Mouse (Mus musculus): Measurements from ENCODE around the gene Gjc1. TPM values are rescaled to one million over a fixed set of nuclear protein-coding genes. Genes with fewer than 3 reads are reported as not detected.

Gene Gjc1
- polyA plus RNA-seq, 1 experiment from 2014 or later: 56.6 TPM

DNA sequence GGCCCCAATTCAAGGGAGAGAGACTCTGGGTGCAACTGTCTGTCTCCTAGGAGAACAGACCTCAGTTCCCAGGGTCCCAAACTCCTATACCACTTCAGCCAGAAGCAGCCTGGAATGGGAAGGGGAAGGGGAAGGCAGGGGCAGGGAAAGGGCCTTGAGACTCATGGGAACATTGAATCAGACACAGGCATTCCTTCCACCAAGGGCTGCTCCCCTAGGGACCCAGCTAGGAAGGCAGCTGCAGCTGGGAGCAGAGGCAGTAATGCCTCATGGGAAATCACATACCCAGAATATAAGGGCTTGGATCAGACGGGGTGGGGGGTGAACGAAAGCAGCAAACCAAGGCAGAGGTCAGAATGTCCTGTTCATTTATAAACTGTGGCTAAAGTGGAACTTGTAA is 18.6 kb upstream of the Gjc1 start:
- Histone ChIP-seq H3K4me2 (no peak overlapping the region), H3K36me3 (ENCODE audit: control insufficient read depth, insufficient read depth, low read length) (peaks cover 27% of the 10 kb centered on the region), H3K4me1 (ENCODE audit: control insufficient read depth, insufficient read depth, low read length) (no peaks in the 10 kb centered on the region), H3K27me3 (ENCODE audit: control insufficient read depth, insufficient read depth, low read length) (no peaks in the 10 kb centered on the region), H3K4me3 (ENCODE audit: low read depth, low read length) (no peak overlapping the region), H3K9ac (ENCODE audit: low read depth, low read length) (0 out of 2 replicates have a peak overlapping the region, but pooled peaks have one; percentile 22), H3K9me3 (replicated peaks; ENCODE audit: control insufficient read depth, low read length) (no peaks in the 10 kb centered on the region), H3K27ac (ENCODE audit: low read depth, low read length) (no peak overlapping the region)
- ATAC-seq (replicated peaks; ENCODE audit: insufficient number of reproducible peaks, low FRiP score, low TSS enrichment): no peak
- WGBS (ENCODE audit: insufficient replicate concordance): 93% methylated on average over 2 of the region's 2 CpGs

DNA sequence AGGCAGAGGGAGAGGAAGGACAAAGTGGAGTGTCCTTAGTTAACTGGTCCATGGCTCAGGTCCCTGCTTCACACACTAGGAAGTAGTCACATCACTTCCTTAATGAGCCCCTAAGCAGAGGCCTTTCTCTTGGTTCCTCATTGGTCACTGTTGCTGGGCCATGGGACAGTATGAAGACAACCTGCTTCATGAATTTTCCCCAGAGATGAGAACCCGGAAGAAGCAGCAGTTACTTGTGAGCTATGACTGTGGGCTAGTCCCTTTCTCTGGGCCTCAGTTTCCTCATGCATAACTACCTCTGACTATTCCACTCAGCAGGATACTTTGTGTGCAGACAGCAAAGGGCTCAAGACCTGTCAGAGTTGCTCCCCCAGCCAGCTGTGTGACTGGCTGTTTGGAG is 17.9 kb upstream of the Gjc1 start:
- Histone ChIP-seq H3K9ac (ENCODE audit: low read depth, low read length) (no peak overlapping the region), H3K27ac (ENCODE audit: low read depth, low read length) (no peak overlapping the region), H3K4me1 (ENCODE audit: control insufficient read depth, insufficient read depth, low read length) (no peaks in the 10 kb centered on the region), H3K36me3 (ENCODE audit: control insufficient read depth, insufficient read depth, low read length) (peaks cover 22% of the 10 kb centered on the region), H3K9me3 (replicated peaks; ENCODE audit: control insufficient read depth, low read length) (no peaks in the 10 kb centered on the region), H3K4me3 (ENCODE audit: low read depth, low read length) (no peak overlapping the region), H3K4me2 (no peak overlapping the region), H3K27me3 (ENCODE audit: control insufficient read depth, insufficient read depth, low read length) (no peaks in the 10 kb centered on the region)
- no peak for ATAC-seq (replicated peaks; ENCODE audit: insufficient number of reproducible peaks, low FRiP score, low TSS enrichment)
- 95% methylated on average over 1 of the region's 1 CpGs for whole genome bisulfite sequencing (ENCODE audit: insufficient replicate concordance)

- Histone ChIP-seq H3K4me2 (no peak overlapping the region), H3K9ac (ENCODE audit: low read depth, low read length) (no peak overlapping the region), H3K9me3 (replicated peaks; ENCODE audit: control insufficient read depth, low read length) (no peaks in the 10 kb centered on the region), H3K4me3 (ENCODE audit: low read depth, low read length) (no peak overlapping the region), H3K27me3 (ENCODE audit: control insufficient read depth, insufficient read depth, low read length) (no peaks in the 10 kb centered on the region), H3K4me1 (ENCODE audit: control insufficient read depth, insufficient read depth, low read length) (no peaks in the 10 kb centered on the region), H3K27ac (ENCODE audit: low read depth, low read length) (no peak overlapping the region), H3K36me3 (ENCODE audit: control insufficient read depth, insufficient read depth, low read length) (peaks cover 16% of the 10 kb centered on the region)
- ATAC-seq (replicated peaks; ENCODE audit: insufficient number of reproducible peaks, low FRiP score, low TSS enrichment): no peak
- 83% methylated on average over 9 of the region's 9 CpGs for WGBS (ENCODE audit: insufficient replicate concordance)
These were observed 16.6 kb upstream of the Gjc1 start for GRCm38 (mm10) chr11:102836146-102836545.

DNA sequence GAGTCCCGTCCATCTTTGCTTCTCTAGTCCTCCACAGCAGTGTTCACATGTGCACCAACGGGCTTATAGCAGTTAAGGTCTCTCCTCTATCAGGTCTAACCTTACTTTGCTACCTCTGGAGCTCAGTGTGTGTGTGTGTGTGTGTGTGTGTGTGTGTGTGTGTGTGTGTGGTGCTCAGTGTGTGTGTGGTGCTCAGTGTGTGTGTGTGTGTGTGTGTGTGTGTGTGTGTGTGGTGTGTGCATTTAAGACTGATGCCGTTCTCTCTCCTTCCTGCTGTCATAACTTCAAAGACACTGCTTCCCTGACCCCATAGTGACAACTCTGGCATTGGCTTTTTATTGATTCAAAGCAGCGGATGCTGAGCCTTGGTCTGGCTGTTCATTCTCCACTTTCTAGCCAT is 16.0 kb upstream of the Gjc1 start, which contains the start of gene Higd1b:
Gene Higd1b, plus strand, starts transcription at position 301 of the 400 bp plus-strand sequence.
- Histone ChIP-seq H3K4me2 (no peak within 1 kb of the TSS), H3K27me3 (ENCODE audit: control insufficient read depth, insufficient read depth, low read length) (no peaks in the 10 kb centered on the region), H3K9ac (ENCODE audit: low read depth, low read length) (no peak within 1 kb of the TSS), H3K9me3 (replicated peaks; ENCODE audit: control insufficient read depth, low read length) (no peaks in the 10 kb centered on the region), H3K4me3 (ENCODE audit: low read depth, low read length) (no peak within 1 kb of the TSS), H3K4me1 (ENCODE audit: control insufficient read depth, insufficient read depth, low read length) (no peaks in the 10 kb centered on the region), H3K36me3 (ENCODE audit: control insufficient read depth, insufficient read depth, low read length) (peaks cover 16% of the 10 kb centered on the region), H3K27ac (ENCODE audit: low read depth, low read length) (no peak within 1 kb of the TSS)
- 75% methylated on average over 4 of the region's 4 CpGs for WGBS (ENCODE audit: insufficient replicate concordance)
- ATAC-seq (replicated peaks; ENCODE audit: insufficient number of reproducible peaks, low FRiP score, low TSS enrichment): no peak

GRCm38 (mm10) chr11:102834219-102834618 is 14.7 kb upstream of the Gjc1 start:
- H3K9me3 ChIP-seq (replicated peaks; ENCODE audit: control insufficient read depth, low read length): no peaks in the 10 kb centered on the region
- WGBS (ENCODE audit: insufficient replicate concordance): 85% methylated on average over 10 of the region's 10 CpGs
- H3K9ac ChIP-seq (ENCODE audit: low read depth, low read length): no peak overlapping the region
- no peaks in the 10 kb centered on the region for H3K27me3 ChIP-seq (ENCODE audit: control insufficient read depth, insufficient read depth, low read length)
- peaks cover 12% of the 10 kb centered on the region for H3K36me3 ChIP-seq (ENCODE audit: control insufficient read depth, insufficient read depth, low read length)
- H3K4me3 ChIP-seq (ENCODE audit: low read depth, low read length): no peak overlapping the region
- H3K4me1 ChIP-seq (ENCODE audit: control insufficient read depth, insufficient read depth, low read length): no peaks in the 10 kb centered on the region
- no peak overlapping the region for H3K27ac ChIP-seq (ENCODE audit: low read depth, low read length)
- ATAC-seq (replicated peaks; ENCODE audit: insufficient number of reproducible peaks, low FRiP score, low TSS enrichment): no peak
- no peak overlapping the region for H3K4me2 ChIP-seq

GRCm38 (mm10) chr11:102832700-102833297 is 13.3 kb upstream of the Gjc1 start:
- 69% methylated on average over 18 of the region's 18 CpGs for WGBS (ENCODE audit: insufficient replicate concordance)
- no peak overlapping the region for H3K27ac ChIP-seq (ENCODE audit: low read depth, low read length)

GRCm38 (mm10) chr11:102830276-102830675 is 10.8 kb upstream of the Gjc1 start:
- H3K9me3 ChIP-seq (replicated peaks; ENCODE audit: control insufficient read depth, low read length): no peaks in the 10 kb centered on the region
- no peaks in the 10 kb centered on the region for H3K27me3 ChIP-seq (ENCODE audit: control insufficient read depth, insufficient read depth, low read length)
- H3K36me3 ChIP-seq (ENCODE audit: control insufficient read depth, insufficient read depth, low read length): no peaks in the 10 kb centered on the region
- no peak overlapping the region for H3K4me3 ChIP-seq (ENCODE audit: low read depth, low read length)
- no peak overlapping the region for H3K4me2 ChIP-seq
- H3K27ac ChIP-seq (ENCODE audit: low read depth, low read length): no peak overlapping the region
- ATAC-seq (replicated peaks; ENCODE audit: insufficient number of reproducible peaks, low FRiP score, low TSS enrichment): no peak
- WGBS (ENCODE audit: insufficient replicate concordance): 56% methylated on average over 4 of the region's 4 CpGs
- H3K9ac ChIP-seq (ENCODE audit: low read depth, low read length): no peak overlapping the region
- no peaks in the 10 kb centered on the region; the same call in 1 of the 2 replicates for H3K4me1 ChIP-seq (ENCODE audit: control insufficient read depth, insufficient read depth, low read length)

More at GRCm38 (mm10) chr11:102832700-102833297, 13.3 kb upstream of the Gjc1 start:
- Histone ChIP-seq H3K9ac (ENCODE audit: low read depth, low read length) (no peak overlapping the region), H3K4me1 (ENCODE audit: control insufficient read depth, insufficient read depth, low read length) (no peaks in the 10 kb centered on the region), H3K36me3 (ENCODE audit: control insufficient read depth, insufficient read depth, low read length) (peaks cover 3% of the 10 kb centered on the region), H3K9me3 (replicated peaks; ENCODE audit: control insufficient read depth, low read length) (no peaks in the 10 kb centered on the region), H3K4me3 (ENCODE audit: low read depth, low read length) (no peak overlapping the region), H3K4me2 (no peak overlapping the region), H3K27me3 (ENCODE audit: control insufficient read depth, insufficient read depth, low read length) (no peaks in the 10 kb centered on the region)
- ATAC-seq (replicated peaks; ENCODE audit: insufficient number of reproducible peaks, low FRiP score, low TSS enrichment): no peak

DNA sequence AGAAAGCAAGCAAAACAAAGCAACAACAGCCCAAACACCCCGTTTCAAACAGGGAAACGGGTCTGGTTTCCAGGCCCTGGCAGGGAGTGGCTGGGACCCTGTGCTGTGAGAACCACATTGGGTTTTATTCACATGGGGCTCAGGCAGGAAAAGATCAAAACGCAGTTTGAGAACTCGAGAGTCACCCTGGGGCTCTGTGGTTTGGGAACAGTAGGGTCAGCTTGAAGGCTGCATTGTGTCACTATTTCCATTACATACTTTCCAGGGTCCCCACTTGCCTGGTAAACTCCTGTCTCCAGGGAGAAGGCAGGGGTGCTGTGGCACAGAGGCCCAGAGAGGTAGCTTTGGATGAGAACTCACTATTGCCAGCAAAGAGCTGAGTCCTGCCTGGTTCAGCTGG is 7.6 kb upstream of the Gjc1 start:
- Histone ChIP-seq H3K27ac (ENCODE audit: low read depth, low read length) (no peak overlapping the region), H3K9ac (ENCODE audit: low read depth, low read length) (no peak overlapping the region), H3K27me3 (ENCODE audit: control insufficient read depth, insufficient read depth, low read length) (no peaks in the 10 kb centered on the region)

GRCm38 (mm10) chr11:102826476-102826875 is 7.0 kb upstream of the Gjc1 start:
- no peak overlapping the region for H3K9ac ChIP-seq (ENCODE audit: low read depth, low read length)
- no peaks in the 10 kb centered on the region for H3K9me3 ChIP-seq (replicated peaks; ENCODE audit: control insufficient read depth, low read length)
- H3K36me3 ChIP-seq (ENCODE audit: control insufficient read depth, insufficient read depth, low read length): no peaks in the 10 kb centered on the region
- no peaks in the 10 kb centered on the region; the same call in 1 of the 2 replicates for H3K4me1 ChIP-seq (ENCODE audit: control insufficient read depth, insufficient read depth, low read length)
- H3K27me3 ChIP-seq (ENCODE audit: control insufficient read depth, insufficient read depth, low read length): no peaks in the 10 kb centered on the region
- ATAC-seq (replicated peaks; ENCODE audit: insufficient number of reproducible peaks, low FRiP score, low TSS enrichment): no peak
- 66% methylated on average over 2 of the region's 2 CpGs for WGBS (ENCODE audit: insufficient replicate concordance)
- H3K4me3 ChIP-seq (ENCODE audit: low read depth, low read length): no peak overlapping the region
- H3K4me2 ChIP-seq: no peak overlapping the region
- no peak overlapping the region for H3K27ac ChIP-seq (ENCODE audit: low read depth, low read length)

More for the DNA sequence above, 7.6 kb upstream of the Gjc1 start:
- Histone ChIP-seq H3K4me1 (ENCODE audit: control insufficient read depth, insufficient read depth, low read length) (no peaks in the 10 kb centered on the region; the same call in 1 of the 2 replicates), H3K4me3 (ENCODE audit: low read depth, low read length) (no peak overlapping the region), H3K36me3 (ENCODE audit: control insufficient read depth, insufficient read depth, low read length) (no peaks in the 10 kb centered on the region), H3K9me3 (replicated peaks; ENCODE audit: control insufficient read depth, low read length) (no peaks in the 10 kb centered on the region), H3K4me2 (no peak overlapping the region)
- 37% methylated on average over 4 of the region's 4 CpGs for WGBS (ENCODE audit: insufficient replicate concordance)
- no peak for ATAC-seq (replicated peaks; ENCODE audit: insufficient number of reproducible peaks, low FRiP score, low TSS enrichment)

Data from heart, embryonic 11.5 days (tissue).